Mouse (Mus musculus): ENCODE measurements around the gene AU021092.
A peak's percentile ranks its signal among the peaks of the same experiment; 100 is the strongest.
"Not testable (repeated sequence)": the region's sequence is repeated elsewhere in the genome, so short reads cannot be mapped to it uniquely, and the experiment has no call there.

The AU021092 gene

GRCm38 (mm10) chr16:5222140-5222539 lies at the start of gene AU021092:
Gene AU021092 (minus strand): TSS chr16:5222299.
- DNase-seq (ENCODE audit: low spot score in 2 of 2), result no peak

- DNase-seq (ENCODE audit: low spot score in 2 of 2), result no peak
Observed at GRCm38 (mm10) chr16:5271411-5272035, 49.4 kb upstream of the AU021092 start.

- no peak for DNase-seq (ENCODE audit: low spot score in 2 of 2)
Observed at GRCm38 (mm10) chr16:5263926-5264325, 41.8 kb upstream of the AU021092 start.

GRCm38 (mm10) chr16:5263156-5263555 lies 41.1 kb upstream of the AU021092 start:
- no peak for DNase-seq (ENCODE audit: low spot score in 2 of 2)

- DNase-seq (ENCODE audit: low spot score in 2 of 2), result peak; percentile 95 to 97
Observed at GRCm38 (mm10) chr16:5255779-5256496, 33.8 kb upstream of the AU021092 start, which contains the start of gene Eef2kmt. Gene Eef2kmt (minus strand): TSS chr16:5255983.

GRCm38 (mm10) chr16:5255081-5255740 lies 33.1 kb upstream of the AU021092 start:
- no peak for DNase-seq (ENCODE audit: low spot score in 2 of 2)

- peak; percentile 41 to 50 for DNase-seq (ENCODE audit: low spot score in 2 of 2)
Observed at GRCm38 (mm10) chr16:5254346-5255025, 32.4 kb upstream of the AU021092 start.

GRCm38 (mm10) chr16:5252260-5252659 lies 30.2 kb upstream of the AU021092 start:
- no peak for DNase-seq (ENCODE audit: low spot score in 2 of 2)

- DNase-seq (ENCODE audit: low spot score in 2 of 2), result no peak
Observed at GRCm38 (mm10) chr16:5250891-5251290, 28.8 kb upstream of the AU021092 start.

GRCm38 (mm10) chr16:5244411-5244810 lies 22.3 kb upstream of the AU021092 start:
- peak; percentile 43 to 69 for DNase-seq (ENCODE audit: low spot score in 2 of 2)

- DNase-seq (ENCODE audit: low spot score in 2 of 2), result no peak
Observed at GRCm38 (mm10) chr16:5242882-5243281, 20.8 kb upstream of the AU021092 start.

- no peak for DNase-seq (ENCODE audit: low spot score in 2 of 2)
Observed at GRCm38 (mm10) chr16:5242355-5242754, 20.3 kb upstream of the AU021092 start.

GRCm38 (mm10) chr16:5233418-5234313 lies 11.6 kb upstream of the AU021092 start, which contains the start of gene Alg1:
Gene Alg1 (plus strand): TSS chr16:5233621.
- peak; percentile 91 to 93 for DNase-seq (ENCODE audit: low spot score in 2 of 2)

GRCm38 (mm10) chr16:5232982-5233381 lies 10.9 kb upstream of the AU021092 start:
- no peak for DNase-seq (ENCODE audit: low spot score in 2 of 2)

- not testable (repeated sequence) for DNase-seq (ENCODE audit: low spot score in 2 of 2)
Observed at GRCm38 (mm10) chr16:5228103-5228502, 6.0 kb upstream of the AU021092 start.

GRCm38 (mm10) chr16:5227501-5227900 lies 5.4 kb upstream of the AU021092 start:
- DNase-seq (ENCODE audit: low spot score in 2 of 2), result not testable (repeated sequence)

GRCm38 (mm10) chr16:5226534-5226933 lies 4.4 kb upstream of the AU021092 start:
- DNase-seq (ENCODE audit: low spot score in 2 of 2), result not testable (repeated sequence)

GRCm38 (mm10) chr16:5221403-5221802 lies 696 bp downstream of the AU021092 start:
- no peak for DNase-seq (ENCODE audit: low spot score in 2 of 2)

GRCm38 (mm10) chr16:5217341-5218133 lies 4.6 kb downstream of the AU021092 start:
- no peak for DNase-seq (ENCODE audit: low spot score in 2 of 2)

GRCm38 (mm10) chr16:5216686-5217085 lies 5.4 kb downstream of the AU021092 start:
- no peak for DNase-seq (ENCODE audit: low spot score in 2 of 2)

Measured in right cerebral cortex, adult 2 months (tissue).